Mouse (Mus musculus): ENCODE measurements around the gene Tcf19.
"Not testable (repeated sequence)": the region's sequence is repeated elsewhere in the genome, so short reads cannot be mapped to it uniquely, and the experiment has no call there.

Gene Tcf19

GRCm38 (mm10) chr17:35532901-35533300 lies 16.3 kb upstream of the Tcf19 start, which contains the start of gene Psors1c2:
TSS of gene Psors1c2 (plus strand) at chr17:35533201.
- no peak for DNase-seq (ENCODE audit: low spot score in 2 of 2)

GRCm38 (mm10) chr17:35532360-35532759 lies 15.7 kb upstream of the Tcf19 start:
- DNase-seq (ENCODE audit: low spot score in 2 of 2) = no peak

- no peak for DNase-seq (ENCODE audit: low spot score in 2 of 2)
Measured at GRCm38 (mm10) chr17:35526644-35527043, 10.0 kb upstream of the Tcf19 start.

- peak in 1 of 2 experiments; percentile 55 for DNase-seq (ENCODE audit: low spot score in 2 of 2)
Measured at GRCm38 (mm10) chr17:35524354-35524753, 7.7 kb upstream of the Tcf19 start.

- DNase-seq (ENCODE audit: low spot score in 2 of 2) = no peak
Measured at GRCm38 (mm10) chr17:35517526-35517925, 902 bp upstream of the Tcf19 start.

- no peak for DNase-seq (ENCODE audit: low spot score in 2 of 2)
Measured at GRCm38 (mm10) chr17:35515911-35516640, 548 bp downstream of the Tcf19 start.

GRCm38 (mm10) chr17:35514756-35515155 lies 1.9 kb downstream of the Tcf19 start:
- DNase-seq (ENCODE audit: low spot score in 2 of 2) = no peak

- peak in 1 of 2 experiments; percentile 69 for DNase-seq (ENCODE audit: low spot score in 2 of 2)
Measured at GRCm38 (mm10) chr17:35513886-35514285, 2.7 kb downstream of the Tcf19 start.

- peak in 1 of 2 experiments; percentile 33 for DNase-seq (ENCODE audit: low spot score in 2 of 2)
Measured at GRCm38 (mm10) chr17:35512916-35513626, 3.6 kb downstream of the Tcf19 start.

- no peak for DNase-seq (ENCODE audit: low spot score in 2 of 2)
Measured at GRCm38 (mm10) chr17:35509284-35509683, 7.3 kb downstream of the Tcf19 start.

- not testable (repeated sequence) for DNase-seq (ENCODE audit: low spot score in 2 of 2)
Measured at GRCm38 (mm10) chr17:35508279-35508678, 8.3 kb downstream of the Tcf19 start.

GRCm38 (mm10) chr17:35507556-35508260 lies 8.9 kb downstream of the Tcf19 start:
- DNase-seq (ENCODE audit: low spot score in 2 of 2) = no peak

GRCm38 (mm10) chr17:35506881-35507280 lies 9.7 kb downstream of the Tcf19 start:
- DNase-seq (ENCODE audit: low spot score in 2 of 2) = no peak

GRCm38 (mm10) chr17:35505776-35506175 lies 10.8 kb downstream of the Tcf19 start, which contains the start of gene Pou5f1:
TSS of gene Pou5f1 (plus strand) at chr17:35506018.
- no peak for DNase-seq (ENCODE audit: low spot score in 2 of 2)

GRCm38 (mm10) chr17:35504628-35505481 lies 11.8 kb downstream of the Tcf19 start:
- DNase-seq (ENCODE audit: low spot score in 2 of 2) = no peak

GRCm38 (mm10) chr17:35503849-35504248 lies 12.8 kb downstream of the Tcf19 start:
- DNase-seq (ENCODE audit: low spot score in 2 of 2) = no peak

- no peak for DNase-seq (ENCODE audit: low spot score in 2 of 2)
Measured at GRCm38 (mm10) chr17:35502762-35503161, 13.9 kb downstream of the Tcf19 start.

GRCm38 (mm10) chr17:35502226-35502625 lies 14.4 kb downstream of the Tcf19 start:
- DNase-seq (ENCODE audit: low spot score in 2 of 2) = no peak

GRCm38 (mm10) chr17:35497124-35497523 lies 19.5 kb downstream of the Tcf19 start:
- DNase-seq (ENCODE audit: low spot score in 2 of 2) = no peak

- DNase-seq (ENCODE audit: low spot score in 2 of 2) = no peak
Measured at GRCm38 (mm10) chr17:35490320-35490719, 26.3 kb downstream of the Tcf19 start.

- DNase-seq (ENCODE audit: low spot score in 2 of 2) = no peak
Measured at GRCm38 (mm10) chr17:35488041-35488440, 28.6 kb downstream of the Tcf19 start.
